Mouse (Mus musculus) spleen, postnatal 0 days (tissue): ENCODE data around the gene Plcb1. TPM values are rescaled to one million over a fixed set of nuclear protein-coding genes. Genes with fewer than 3 reads are reported as not detected.

Source experiments
- polyA plus RNA-seq: library from polyadenylated mRNA; unstranded; fragments of >200 nt; fragmentation: Nextera tagmentation; extraction: Ambion mirVana; gene quantifications from 2 replicates; pipeline ENCODE4 v1.2.1, GENCODE M21; 2015

Gene Plcb1
- 3.4 and 3.6 TPM in 2 replicates for polyA plus RNA-seq

GRCm38 (mm10) chr2:134785970-134786855, at the start of gene Plcb1:
Gene Plcb1, plus strand, starts transcription at chr2:134786067.

Other genes starting within 250 kb of the Plcb1 start
- gene Hao1, start 231.7 kb upstream of the Plcb1 start, polyA plus RNA-seq: 0.12 and 0.18 TPM in 2 replicates
- gene Tmx4, start 141.9 kb upstream of the Plcb1 start, polyA plus RNA-seq: 11.1 and 11.5 TPM in 2 replicates